Mouse (Mus musculus) ES-Bruce4 (cell line): Measurements from ENCODE around the gene Jmjd4. TPM values are rescaled to one million over a fixed set of nuclear protein-coding genes. Genes with fewer than 3 reads are reported as not detected.
A peak's percentile ranks its signal among the peaks of the same experiment; 100 is the strongest.

Experiments
- H3K27ac ChIP-seq: 2 replicates; pipeline ENCODE4 v1.5.1; 2012; ENCODE audit warnings: low read length, inconsistent platforms; ENCODE audit not compliant: insufficient read depth
- H3K27me3 ChIP-seq: 2 replicates; pipeline ENCODE4 v1.6.1; 2012; ENCODE audit warnings: mild to moderate bottlenecking, low read length, inconsistent platforms; ENCODE audit not compliant: control insufficient read depth, poor library complexity, insufficient read depth, severe bottlenecking
- H3K36me3 ChIP-seq: 2 replicates; pipeline ENCODE4 v1.6.1; 2012; ENCODE audit warnings: inconsistent platforms, mild to moderate bottlenecking, low read length, moderate library complexity; ENCODE audit not compliant: control insufficient read depth, poor library complexity, insufficient read depth, severe bottlenecking
- H3K4me1 ChIP-seq: one replicate; pipeline ENCODE4 v1.8.1; 2011; ENCODE audit warnings: low read length; ENCODE audit not compliant: control insufficient read depth, insufficient read depth
- H3K4me3 ChIP-seq: 2 replicates; pipeline ENCODE4 v1.5.1; 2011; ENCODE audit warnings: low read depth, mild to moderate bottlenecking, low read length
- H3K9ac ChIP-seq: 2 replicates; pipeline ENCODE4 v1.6.1; 2012; ENCODE audit warnings: low read depth, mild to moderate bottlenecking, inconsistent platforms; ENCODE audit not compliant: poor library complexity, severe bottlenecking
- H3K9me3 ChIP-seq: replicated peaks from 2 replicates; pipeline ENCODE4 v1.6.1; 2012; ENCODE audit warnings: mild to moderate bottlenecking, low read length, inconsistent platforms; ENCODE audit not compliant: control insufficient read depth, poor library complexity, insufficient read depth, severe bottlenecking
- CTCF ChIP-seq: IDR thresholded peaks from one replicate; pipeline ENCODE4 v1.8.1; 2011; ENCODE audit warnings: low read depth, low read length
- EP300 ChIP-seq: IDR thresholded peaks from 2 replicates; pipeline ENCODE4 v1.6.1; 2011; ENCODE audit warnings: low read depth, low read length; ENCODE audit not compliant: insufficient read depth
- POLR2A ChIP-seq: IDR thresholded peaks from one replicate; pipeline ENCODE4 v1.8.1; 2011; ENCODE audit warnings: low read length; ENCODE audit not compliant: insufficient read depth
- polyA plus RNA-seq: library from polyadenylated mRNA; stranded (reverse); fragments of >200 nt; gene quantifications from 2 replicates; pipeline ENCODE4 v1.2.4, GENCODE M21; 2011; ENCODE audit warnings: low read depth; ENCODE audit not compliant: missing spikeins, insufficient read depth, insufficient read length

Jmjd4 gene
- 12.6 and 13.7 TPM in 2 replicates for polyA plus RNA-seq

DNA sequence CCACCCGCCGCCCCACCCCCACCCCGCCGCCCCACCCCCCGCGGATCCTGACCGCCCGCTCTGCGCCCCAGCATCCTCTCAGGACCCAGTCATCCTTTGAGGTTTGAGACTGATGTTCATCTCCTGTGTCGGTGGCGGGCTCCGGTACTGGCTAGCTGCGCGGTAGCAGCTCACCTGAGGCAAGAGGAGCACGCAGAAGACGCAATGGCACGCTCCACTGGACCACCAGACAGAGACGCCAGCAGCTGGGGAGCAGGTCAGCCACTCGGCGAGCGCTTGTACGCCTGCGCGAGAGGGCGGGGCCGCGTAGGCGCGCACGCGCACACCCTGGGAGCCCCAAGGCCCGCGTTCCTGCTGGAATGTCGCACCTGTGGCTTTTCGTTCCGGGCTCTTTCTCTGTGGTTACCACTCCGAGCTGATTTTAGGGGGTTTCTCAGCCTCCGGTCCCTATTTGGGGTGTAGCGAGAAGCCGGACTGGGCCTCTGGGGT lies at the start of gene Jmjd4:
Gene Jmjd4 (plus strand): TSS at position 305 of the 489 bp plus-strand sequence.
- no peaks in the 10 kb centered on the region for H3K9me3 ChIP-seq
- H3K4me3 ChIP-seq, result peak within 1 kb of the TSS; percentile 81
- H3K36me3 ChIP-seq, result peaks cover 18% of the 10 kb centered on the region
- H3K27me3 ChIP-seq, result no peaks in the 10 kb centered on the region
- TF ChIP-seq CTCF (no peak), EP300 (no peak), POLR2A (peak; percentile 29)
- peak within 1 kb of the TSS; percentile 88 for H3K9ac ChIP-seq
- H3K4me1 ChIP-seq, result no peaks in the 10 kb centered on the region
- peak within 1 kb of the TSS; percentile 54; the same call in 1 of the 2 replicates for H3K27ac ChIP-seq

DNA sequence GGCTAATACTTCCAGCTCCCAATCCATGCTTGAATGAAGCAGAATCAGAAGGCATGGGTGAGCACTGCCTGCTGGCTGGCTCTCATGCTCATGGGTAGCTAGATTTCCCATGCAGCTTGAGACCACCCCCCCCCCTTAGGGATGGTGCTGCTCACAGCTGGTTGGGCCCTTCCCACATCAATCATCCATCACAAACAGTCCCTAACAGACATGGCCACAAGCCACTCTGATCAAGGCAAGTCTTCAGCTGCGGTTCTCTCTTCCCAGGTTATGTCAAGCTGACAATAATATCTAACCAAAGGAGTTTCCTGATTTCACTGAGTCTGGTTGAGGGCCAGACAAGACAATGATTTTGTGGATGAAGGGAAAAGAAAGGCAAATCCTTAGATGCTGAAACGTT lies 49.0 kb upstream of the Jmjd4 start:
- Histone ChIP-seq H3K9ac (no peak overlapping the region), H3K36me3 (no peaks in the 10 kb centered on the region), H3K9me3 (no peaks in the 10 kb centered on the region), H3K4me3 (no peak overlapping the region), H3K27me3 (no peaks in the 10 kb centered on the region), H3K27ac (no peak overlapping the region), H3K4me1 (no peaks in the 10 kb centered on the region)
- TF ChIP-seq EP300 (no peak), CTCF (no peak), POLR2A (no peak)

DNA sequence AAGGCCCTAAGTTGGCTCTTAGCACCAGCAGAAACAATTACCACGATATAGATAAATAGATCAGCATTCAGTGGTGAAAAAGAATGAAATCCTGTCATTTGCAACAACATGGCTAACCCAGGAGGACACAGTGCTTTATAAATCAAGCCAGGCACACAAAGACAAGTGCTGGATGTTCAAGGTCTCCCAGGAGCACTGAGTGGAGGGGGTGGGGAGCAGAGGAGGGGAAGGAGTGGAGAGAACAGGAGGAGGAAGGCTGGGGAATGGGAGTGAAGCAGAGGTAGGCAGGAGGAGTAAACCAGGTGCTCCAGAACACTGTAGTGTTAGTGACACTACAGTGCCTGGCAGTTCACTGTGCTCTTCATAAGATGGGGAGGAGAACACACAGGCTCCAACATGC lies 44.1 kb upstream of the Jmjd4 start:
- H3K9me3 ChIP-seq, result no peaks in the 10 kb centered on the region
- no peak overlapping the region for H3K27ac ChIP-seq
- H3K9ac ChIP-seq, result no peak overlapping the region
- no peak for TF ChIP-seq CTCF
- no peak for TF ChIP-seq POLR2A
- no peak for TF ChIP-seq EP300
- H3K27me3 ChIP-seq, result no peaks in the 10 kb centered on the region
- no peak overlapping the region for H3K4me3 ChIP-seq
- no peaks in the 10 kb centered on the region for H3K4me1 ChIP-seq
- H3K36me3 ChIP-seq, result peaks cover 14% of the 10 kb centered on the region

DNA sequence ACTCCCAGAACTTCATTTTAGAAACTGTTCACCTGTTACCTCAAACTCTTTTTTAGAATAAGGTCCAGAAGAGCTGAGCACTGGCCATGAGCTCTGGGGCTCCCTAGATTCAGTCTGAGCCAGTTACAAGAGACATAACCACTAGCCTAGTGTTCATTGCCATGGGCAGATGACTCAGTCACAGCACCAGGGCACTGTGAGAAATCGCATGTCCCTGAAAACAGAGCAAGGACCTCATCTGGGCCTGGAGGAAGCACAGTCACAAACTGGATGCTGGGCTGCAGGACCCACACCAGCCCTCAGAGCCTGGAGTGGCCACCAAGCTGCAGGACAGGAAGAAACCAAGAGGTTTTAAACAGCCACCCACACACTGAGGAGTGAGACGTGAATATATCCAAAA lies 39.0 kb upstream of the Jmjd4 start:
- Histone ChIP-seq H3K9me3 (no peaks in the 10 kb centered on the region), H3K9ac (no peak overlapping the region), H3K27me3 (no peaks in the 10 kb centered on the region), H3K27ac (no peak overlapping the region), H3K4me3 (no peak overlapping the region), H3K4me1 (no peaks in the 10 kb centered on the region), H3K36me3 (peaks cover 14% of the 10 kb centered on the region)
- TF ChIP-seq CTCF (no peak), POLR2A (no peak), EP300 (no peak)

DNA sequence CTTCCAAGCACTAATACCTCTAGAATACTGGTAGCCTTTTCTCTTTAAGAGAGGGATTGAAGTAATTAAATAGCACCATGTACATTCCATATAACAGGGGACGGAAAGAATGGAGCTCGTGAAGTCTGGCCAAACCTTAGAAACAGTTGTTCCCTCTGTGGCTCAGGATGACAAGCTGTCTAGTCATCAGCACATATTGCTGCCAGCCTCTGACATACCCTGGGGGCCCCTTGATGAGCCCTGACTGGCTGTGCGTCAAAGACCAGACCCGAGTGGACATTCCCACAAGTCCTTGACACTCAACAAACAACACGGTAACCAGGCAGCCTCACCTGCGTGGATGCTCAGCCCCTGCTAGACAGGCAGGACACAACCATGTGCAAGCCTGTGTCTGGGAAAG lies 37.8 kb upstream of the Jmjd4 start:
- TF ChIP-seq POLR2A (no peak), EP300 (no peak), CTCF (no peak)
- Histone ChIP-seq H3K27ac (no peak overlapping the region), H3K4me1 (no peaks in the 10 kb centered on the region), H3K9me3 (no peaks in the 10 kb centered on the region), H3K4me3 (no peak overlapping the region), H3K36me3 (peaks cover 5% of the 10 kb centered on the region), H3K9ac (no peak overlapping the region), H3K27me3 (no peaks in the 10 kb centered on the region)

DNA sequence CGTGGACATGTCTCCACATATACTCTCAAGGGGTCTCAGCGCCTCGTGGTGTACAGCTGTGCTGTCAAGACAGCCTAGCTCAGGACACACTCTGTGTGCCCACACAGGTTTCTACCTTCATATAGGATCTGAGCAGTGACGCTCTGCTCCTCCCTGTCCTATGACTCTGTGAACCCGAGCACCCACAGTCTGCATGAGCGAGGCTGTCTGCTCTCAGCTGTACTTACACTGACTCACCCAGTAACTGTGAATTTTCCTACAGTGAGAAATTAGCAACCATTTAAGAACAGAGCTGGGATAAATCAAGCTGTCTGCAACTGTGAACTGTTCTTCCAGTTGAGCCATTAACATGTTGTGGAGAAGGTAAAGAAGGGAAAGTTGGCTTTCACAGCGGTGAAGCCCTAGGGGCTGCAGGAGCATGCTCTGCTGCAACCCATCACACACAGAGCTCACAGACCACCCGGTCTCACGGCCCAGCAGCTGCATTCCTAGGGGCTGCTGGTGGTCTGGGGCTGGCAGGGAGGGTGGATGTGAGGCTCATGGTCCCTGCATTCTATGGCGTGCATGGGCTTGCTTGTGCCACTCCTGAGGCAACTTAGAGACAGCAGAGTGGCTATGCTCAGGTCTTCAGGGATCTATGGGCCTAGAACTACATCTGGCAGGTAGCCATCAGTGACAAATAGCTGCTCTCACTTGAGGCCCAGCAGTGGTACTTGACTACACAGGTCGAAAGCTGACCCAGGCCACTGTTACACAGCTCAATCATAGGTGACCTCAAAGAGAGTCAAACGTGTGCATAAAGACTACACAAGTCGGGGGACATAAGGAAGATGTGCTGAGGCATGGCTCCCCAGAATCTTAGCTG lies 36.6 kb upstream of the Jmjd4 start:
- Histone ChIP-seq H3K9me3 (no peaks in the 10 kb centered on the region), H3K27ac (no peak overlapping the region), H3K36me3 (no peaks in the 10 kb centered on the region), H3K4me3 (no peak overlapping the region), H3K27me3 (no peaks in the 10 kb centered on the region), H3K9ac (no peak overlapping the region), H3K4me1 (no peaks in the 10 kb centered on the region)
- no peak for TF ChIP-seq CTCF
- no peak for TF ChIP-seq POLR2A
- TF ChIP-seq EP300, result no peak
